Mouse (Mus musculus) embryonic fibroblast, embryonic 13.5 days (primary cell): ENCODE measurements around the gene Prdm16. TPM values are rescaled to one million over a fixed set of nuclear protein-coding genes. Genes with fewer than 3 reads are reported as not detected.

Experiments
- H3K27ac ChIP-seq: 2 replicates; pipeline ENCODE4 v1.5.1; 2012; ENCODE audit warnings: low read length, control low read depth, inconsistent platforms; ENCODE audit not compliant: insufficient read depth
- H3K4me1 ChIP-seq: 2 replicates; pipeline ENCODE4 v1.6.1; 2011; ENCODE audit warnings: low read length; ENCODE audit not compliant: control insufficient read depth, insufficient read depth
- H3K4me3 ChIP-seq: 2 replicates; pipeline ENCODE4 v1.5.1; 2011; ENCODE audit warnings: mild to moderate bottlenecking, control low read depth, low read length; ENCODE audit not compliant: insufficient read depth
- CTCF ChIP-seq: IDR thresholded peaks from 2 replicates; pipeline ENCODE4 v1.5.1; 2011; ENCODE audit warnings: mild to moderate bottlenecking, control low read depth, low read length, moderate library complexity, borderline replicate concordance; ENCODE audit not compliant: insufficient read depth
- POLR2A ChIP-seq: IDR thresholded peaks from 2 replicates; pipeline ENCODE4 v1.6.1; 2011; ENCODE audit warnings: low read depth, mild to moderate bottlenecking, control low read depth, low read length, moderate library complexity
- polyA plus RNA-seq: library from polyadenylated mRNA; stranded (reverse); fragments of >200 nt; gene quantifications from 2 replicates; pipeline ENCODE4 v1.2.4, GENCODE M21; 2011; ENCODE audit warnings: low read depth; ENCODE audit not compliant: missing spikeins, insufficient read length

Gene Prdm16
- polyA plus RNA-seq, 1 experiment: 3.1 TPM

- no peak overlapping the region for H3K27ac ChIP-seq
- TF ChIP-seq POLR2A (no peak), CTCF (no peak)
- no peaks in the 10 kb centered on the region for H3K4me1 ChIP-seq
- no peak overlapping the region for H3K4me3 ChIP-seq
Observed at GRCm38 (mm10) chr4:154333300-154333699, 303.4 kb downstream of the Prdm16 start.

- no peak for TF ChIP-seq CTCF
- TF ChIP-seq POLR2A: no peak
- H3K4me3 ChIP-seq: no peak overlapping the region
- H3K4me1 ChIP-seq: no peaks in the 10 kb centered on the region
- H3K27ac ChIP-seq: no peak overlapping the region
Observed at GRCm38 (mm10) chr4:154331271-154331670, 305.4 kb downstream of the Prdm16 start.

GRCm38 (mm10) chr4:154330001-154330400 is 306.7 kb downstream of the Prdm16 start:
- Histone ChIP-seq H3K4me3 (no peak overlapping the region), H3K27ac (no peak overlapping the region), H3K4me1 (no peaks in the 10 kb centered on the region)
- TF ChIP-seq POLR2A (no peak), CTCF (no peak)

GRCm38 (mm10) chr4:154328836-154329235 is 307.8 kb downstream of the Prdm16 start:
- H3K4me3 ChIP-seq: no peak overlapping the region
- TF ChIP-seq CTCF (peak; percentile 35; the same call in 1 of the 2 replicates), POLR2A (no peak)
- no peaks in the 10 kb centered on the region for H3K4me1 ChIP-seq
- H3K27ac ChIP-seq: no peak overlapping the region

GRCm38 (mm10) chr4:154328431-154328830 is 308.2 kb downstream of the Prdm16 start:
- no peaks in the 10 kb centered on the region for H3K4me1 ChIP-seq

GRCm38 (mm10) chr4:154325410-154325809 is 311.3 kb downstream of the Prdm16 start:
- Histone ChIP-seq H3K27ac (no peak overlapping the region), H3K4me3 (no peak overlapping the region), H3K4me1 (no peaks in the 10 kb centered on the region)
- TF ChIP-seq POLR2A (no peak), CTCF (no peak)

More at GRCm38 (mm10) chr4:154328431-154328830, 308.2 kb downstream of the Prdm16 start:
- no peak for TF ChIP-seq POLR2A
- TF ChIP-seq CTCF: no peak
- no peak overlapping the region for H3K27ac ChIP-seq
- H3K4me3 ChIP-seq: no peak overlapping the region

- H3K4me1 ChIP-seq: no peaks in the 10 kb centered on the region
- H3K4me3 ChIP-seq: no peak overlapping the region
- H3K27ac ChIP-seq: no peak overlapping the region
- no peak for TF ChIP-seq POLR2A
- TF ChIP-seq CTCF: no peak
Observed at GRCm38 (mm10) chr4:154313622-154313967, 323.1 kb downstream of the Prdm16 start.

GRCm38 (mm10) chr4:154312935-154313621 is 323.6 kb downstream of the Prdm16 start:
- Histone ChIP-seq H3K4me3 (no peak overlapping the region), H3K4me1 (no peaks in the 10 kb centered on the region), H3K27ac (no peak overlapping the region)
- TF ChIP-seq CTCF (no peak), POLR2A (no peak)

GRCm38 (mm10) chr4:154312143-154312812 is 324.4 kb downstream of the Prdm16 start:
- H3K27ac ChIP-seq: no peak overlapping the region
- TF ChIP-seq POLR2A (no peak), CTCF (no peak)
- H3K4me3 ChIP-seq: no peak overlapping the region

GRCm38 (mm10) chr4:154310576-154311262 is 326.0 kb downstream of the Prdm16 start:
- TF ChIP-seq CTCF: no peak
- TF ChIP-seq POLR2A: no peak
- H3K4me1 ChIP-seq: no peaks in the 10 kb centered on the region
- H3K27ac ChIP-seq: no peak overlapping the region
- H3K4me3 ChIP-seq: no peak overlapping the region

More at GRCm38 (mm10) chr4:154312143-154312812, 324.4 kb downstream of the Prdm16 start:
- H3K4me1 ChIP-seq: no peaks in the 10 kb centered on the region
